8 mouse cellular contexts compared by ENCODE assay signal in the genomic region with DNA sequence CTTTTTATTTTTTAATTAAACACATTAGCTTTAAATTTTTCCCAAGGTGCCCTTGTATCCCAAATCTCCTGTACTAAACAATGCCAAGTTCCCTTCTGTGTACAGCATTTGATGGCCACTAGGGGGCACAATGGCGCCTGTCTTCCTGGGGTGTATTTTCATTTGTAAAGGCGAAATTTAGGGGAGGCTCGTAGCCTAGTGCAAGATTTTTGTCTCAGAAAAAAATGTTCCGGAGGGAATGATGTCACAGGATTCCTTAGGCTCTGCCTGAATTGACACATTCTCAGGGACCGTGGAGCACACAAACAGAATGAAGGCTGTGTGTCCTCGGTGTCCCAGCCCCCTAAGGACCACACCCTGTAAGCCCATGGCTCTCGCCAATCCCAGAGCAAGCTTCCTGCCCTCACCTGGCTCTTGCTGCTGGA.
DNase-seq lines count a peak whose midpoint lies in the region; ATAC-seq lines count a peak whose summit lies in the region.

No protein-coding gene starts in this region.

- H3K36me3 ChIP-seq in hindbrain, embryonic 16.5 days (ENCODE audit: control insufficient read depth, insufficient read depth, low read length): no peaks in the 10 kb centered on the region

- peak; percentile 27 for DNase-seq in ovary, postnatal 10 days (ENCODE audit: low spot score)
- DNase-seq in ovary, adult 18-20 months (ENCODE audit: low spot score): no peak
- DNase-seq in cerebellum, postnatal 25 days: peak; percentile 76 to 86
- DNase-seq in gastrocnemius, adult 18-20 months (ENCODE audit: low spot score): peak; percentile 72
- peak; percentile 35 for DNase-seq in left cerebral cortex, adult 11 months (ENCODE audit: low spot score)
- DNase-seq in lung, postnatal 25 days (ENCODE audit: low spot score): peak; percentile 77
- DNase-seq in right cerebral cortex, postnatal 25 days: peak; percentile 58

- ATAC-seq in hindbrain, embryonic 16.5 days: peak; percentile 37; the same call in 1 of the 2 replicates

- 0 out of 2 replicates have a peak overlapping the region, but pooled peaks have one; percentile 10 for H3K4me2 ChIP-seq in hindbrain, embryonic 16.5 days (ENCODE audit: low read length)

- H3K9me3 ChIP-seq in hindbrain, embryonic 16.5 days (ENCODE audit: control insufficient read depth, low read length): no peaks in the 10 kb centered on the region

- no peak overlapping the region for H3K4me3 ChIP-seq in hindbrain, embryonic 16.5 days (ENCODE audit: low read length)

- H3K27me3 ChIP-seq in hindbrain, embryonic 16.5 days (replicated peaks; ENCODE audit: control insufficient read depth, insufficient read depth, low read length): no peaks in the 10 kb centered on the region

- H3K9ac ChIP-seq in hindbrain, embryonic 16.5 days (ENCODE audit: low read depth, low read length): no peak overlapping the region

- peaks cover 4% of the 10 kb centered on the region; the same call in 1 of the 2 replicates for H3K4me1 ChIP-seq in hindbrain, embryonic 16.5 days (ENCODE audit: control insufficient read depth, insufficient read depth, low read depth, low read length)

- H3K27ac ChIP-seq in hindbrain, embryonic 16.5 days (ENCODE audit: low read depth, low read length): no peak overlapping the region

- 37% methylated on average over 7 of the region's 7 CpGs for WGBS in hindbrain, embryonic 16.5 days
